Mouse (Mus musculus): ENCODE data around the gene Usp38.

Usp38 gene

GRCm38 (mm10) chr8:80962592-80962983 lies 52.1 kb downstream of the Usp38 start:
- in situ Hi-C loops (cut with MboI) = no loop called here

GRCm38 (mm10) chr8:80961937-80962591 lies 52.7 kb downstream of the Usp38 start:
- in situ Hi-C loops (cut with MboI) = no loop called here

GRCm38 (mm10) chr8:80961070-80961609 lies 53.6 kb downstream of the Usp38 start:
- in situ Hi-C loops (cut with MboI) = no loop called here

- in situ Hi-C loops (cut with MboI) = no loop called here
These were observed 55.0 kb downstream of the Usp38 start for GRCm38 (mm10) chr8:80959588-80960268.

- in situ Hi-C loops (cut with MboI) = no loop called here
These were observed 57.0 kb downstream of the Usp38 start for GRCm38 (mm10) chr8:80957776-80958175.

GRCm38 (mm10) chr8:80952973-80953372 lies 61.8 kb downstream of the Usp38 start:
- in situ Hi-C loops (cut with MboI) = no loop called here

- in situ Hi-C loops (cut with MboI) = no loop called here
These were observed 62.4 kb downstream of the Usp38 start for GRCm38 (mm10) chr8:80952235-80952915.

GRCm38 (mm10) chr8:80948405-80949183 lies 66.1 kb downstream of the Usp38 start:
- in situ Hi-C loops (cut with MboI) = no loop called here

GRCm38 (mm10) chr8:80943742-80944141 lies 71.0 kb downstream of the Usp38 start:
- in situ Hi-C loops (cut with MboI) = no loop called here

GRCm38 (mm10) chr8:80941621-80942020 lies 73.1 kb downstream of the Usp38 start:
- in situ Hi-C loops (cut with MboI) = no loop called here

GRCm38 (mm10) chr8:80937814-80938650 lies 76.7 kb downstream of the Usp38 start:
- in situ Hi-C loops (cut with MboI) = no loop called here
